Mouse (Mus musculus) bone marrow, adult 2 months (tissue): ENCODE data around the gene Cd47. TPM values are rescaled to one million over a fixed set of nuclear protein-coding genes. Genes with fewer than 3 reads are reported as not detected.

Experiments
- H3K27ac ChIP-seq: fragments of 200-500 bp; 2 replicates; pipeline ENCODE4 v1.5.1; 2012; ENCODE audit warnings: low read depth, mild to moderate bottlenecking, control low read depth, inconsistent platforms, low read length; ENCODE audit not compliant: control insufficient read depth, poor library complexity, insufficient read depth
- H3K4me1 ChIP-seq: fragments of 200-500 bp; 2 replicates; pipeline ENCODE4 v1.6.1; 2011; ENCODE audit warnings: low read length; ENCODE audit not compliant: control insufficient read depth, insufficient read depth
- H3K4me3 ChIP-seq: fragments of 200-500 bp; replicated peaks from 2 replicates; pipeline ENCODE3; 2011; ENCODE audit warnings: mild to moderate bottlenecking, low read depth, low read length, control low read depth; ENCODE audit not compliant: control insufficient read depth
- CTCF ChIP-seq: fragments of 200-500 bp; IDR thresholded peaks from 2 replicates; pipeline ENCODE4 v1.5.1; 2011; ENCODE audit warnings: low read length, control low read depth; ENCODE audit not compliant: control insufficient read depth, insufficient read depth
- POLR2A ChIP-seq: fragments of 200-500 bp; IDR thresholded peaks from 2 replicates; pipeline ENCODE4 v1.6.1; 2011; ENCODE audit warnings: low read depth, mild to moderate bottlenecking, control low read depth, low read length, borderline replicate concordance; ENCODE audit not compliant: control insufficient read depth
- WGBS: fragments of 180-500 bp; shearing (Covaris S2); methylation state at CpG from one replicate; pipeline ENCODE4 v1.1.7; 2018; 5-methylcytosine and 5-hydroxymethylcytosine counted together
- polyA plus RNA-seq: library from polyadenylated mRNA; stranded (reverse); fragments of >200 nt; gene quantifications from 2 replicates; pipeline ENCODE4 v1.2.4, GENCODE M21; 2011; ENCODE audit warnings: low replicate concordance; ENCODE audit not compliant: missing spikeins, insufficient read depth, insufficient read length

The Cd47 gene
- polyA plus RNA-seq, 1 experiment: 159 TPM

- 82% methylated on average over 2 of the region's 2 CpGs for WGBS
- Histone ChIP-seq H3K4me1 (peaks cover 18% of the 10 kb centered on the region), H3K27ac (no peak overlapping the region), H3K4me3 (no peak overlapping the region)
- no peak for TF ChIP-seq CTCF
- no peak for TF ChIP-seq POLR2A
These were observed 3.4 kb upstream of the Cd47 start for GRCm38 (mm10) chr16:49796954-49797353.

GRCm38 (mm10) chr16:49798790-49799189, 1.5 kb upstream of the Cd47 start:
- Histone ChIP-seq H3K4me1 (peaks cover 15% of the 10 kb centered on the region; the same call in 1 of the 2 replicates), H3K27ac (peak overlapping the region; percentile 66; the same call in 1 of the 2 replicates), H3K4me3 (no peak overlapping the region)
- WGBS: 4% methylated on average over 6 of the region's 6 CpGs
- no peak for TF ChIP-seq CTCF

DNA sequence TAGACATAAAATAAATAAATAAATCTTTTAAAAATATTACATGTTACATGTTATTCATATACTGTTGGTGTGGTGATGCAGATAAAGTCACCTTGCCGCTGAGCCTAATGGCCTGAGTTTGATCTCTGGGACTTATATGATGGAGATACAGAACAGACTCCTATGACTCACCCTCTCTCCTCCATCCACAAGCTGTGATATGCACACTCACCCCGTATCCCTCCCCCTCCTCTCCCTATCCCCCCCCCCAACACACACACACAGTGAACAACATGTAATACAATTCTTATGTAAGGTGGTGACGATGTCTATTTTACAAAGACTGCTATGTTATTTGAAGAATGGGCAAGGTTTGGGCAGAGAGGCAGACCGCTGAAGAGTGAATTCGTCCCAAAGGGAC, 663 bp downstream of the Cd47 start:
- 31% methylated on average over 5 of the region's 5 CpGs for WGBS
- H3K4me3 ChIP-seq: no peak overlapping the region

GRCm38 (mm10) chr16:49801399-49801798, 1.1 kb downstream of the Cd47 start:
- H3K4me1 ChIP-seq: peaks cover 17% of the 10 kb centered on the region; the same call in 1 of the 2 replicates
- 7% methylated on average over 5 of the region's 5 CpGs for WGBS
- H3K4me3 ChIP-seq: no peak overlapping the region
- peak overlapping the region; percentile 68 for H3K27ac ChIP-seq
- no peak for TF ChIP-seq CTCF
- TF ChIP-seq POLR2A: no peak

More for the DNA sequence above, 663 bp downstream of the Cd47 start:
- peak overlapping the region; percentile 68 for H3K27ac ChIP-seq
- no peak for TF ChIP-seq CTCF
- H3K4me1 ChIP-seq: peaks cover 17% of the 10 kb centered on the region; the same call in 1 of the 2 replicates

DNA sequence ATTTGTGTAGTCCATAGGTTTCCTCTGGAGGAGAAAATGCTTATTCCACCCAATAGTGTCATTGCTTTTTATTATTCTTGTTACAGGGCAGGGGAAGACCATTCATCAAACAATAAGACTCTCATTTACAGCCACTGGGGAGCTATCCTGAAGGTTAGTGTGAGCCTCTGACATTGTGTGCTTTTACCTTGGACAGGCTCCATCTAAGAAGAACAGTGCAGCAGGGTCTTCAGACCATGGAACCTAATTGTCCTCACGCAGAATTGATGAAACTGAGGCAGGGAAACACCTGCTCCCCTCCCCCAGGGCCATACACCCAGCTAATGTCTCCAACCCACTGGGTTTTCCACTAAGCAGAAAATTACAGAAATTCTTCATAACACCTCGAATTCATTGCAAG, 2.7 kb downstream of the Cd47 start:
- Histone ChIP-seq H3K4me3 (no peak overlapping the region), H3K4me1 (peaks cover 18% of the 10 kb centered on the region; the same call in 1 of the 2 replicates), H3K27ac (no peak overlapping the region)
- TF ChIP-seq POLR2A (no peak), CTCF (no peak)
- WGBS: 57% methylated on average over 2 of the region's 2 CpGs

GRCm38 (mm10) chr16:49803932-49804461, 3.7 kb downstream of the Cd47 start:
- Histone ChIP-seq H3K27ac (peak overlapping the region; percentile 37; the same call in 1 of the 2 replicates), H3K4me3 (no peak overlapping the region), H3K4me1 (peaks cover 15% of the 10 kb centered on the region; the same call in 1 of the 2 replicates)
- WGBS: 20% methylated on average over 12 of the region's 12 CpGs
- no peak for TF ChIP-seq CTCF
- TF ChIP-seq POLR2A: no peak

- TF ChIP-seq POLR2A: no peak
- TF ChIP-seq CTCF: no peak
- 73% methylated on average over 10 of the region's 10 CpGs for WGBS
- peak overlapping the region; percentile 61 for H3K27ac ChIP-seq
- no peak overlapping the region for H3K4me3 ChIP-seq
- peaks cover 7% of the 10 kb centered on the region; the same call in 1 of the 2 replicates for H3K4me1 ChIP-seq
These were observed 6.6 kb downstream of the Cd47 start for GRCm38 (mm10) chr16:49806920-49807319.

DNA sequence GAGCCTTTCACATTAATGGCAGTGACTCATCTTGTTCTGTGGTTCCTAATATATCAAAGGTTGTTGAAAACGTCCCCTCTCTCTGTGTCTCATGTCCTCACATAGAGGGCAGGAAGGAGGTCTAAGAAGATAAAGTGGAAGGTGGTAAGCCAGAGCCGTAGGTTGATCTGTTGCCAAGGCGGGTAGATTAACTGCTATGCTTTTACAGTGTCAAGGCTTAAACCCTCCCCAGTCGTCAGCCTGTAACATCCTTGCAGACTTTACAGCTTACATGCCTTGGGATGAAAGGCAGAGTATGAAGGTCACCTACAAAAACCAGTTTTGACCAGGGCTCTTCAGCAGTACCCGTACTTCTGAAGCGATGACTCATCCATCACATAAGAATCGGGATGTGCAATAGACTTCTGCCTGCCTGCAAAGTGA, 7.1 kb downstream of the Cd47 start:
- Histone ChIP-seq H3K27ac (peak overlapping the region; percentile 48; the same call in 1 of the 2 replicates), H3K4me1 (peaks cover 5% of the 10 kb centered on the region; the same call in 1 of the 2 replicates), H3K4me3 (no peak overlapping the region)
- WGBS: 20% methylated on average over 7 of the region's 7 CpGs
- TF ChIP-seq POLR2A: 0 out of 2 replicates have a peak, but pooled peaks have one; percentile 5
- no peak for TF ChIP-seq CTCF

DNA sequence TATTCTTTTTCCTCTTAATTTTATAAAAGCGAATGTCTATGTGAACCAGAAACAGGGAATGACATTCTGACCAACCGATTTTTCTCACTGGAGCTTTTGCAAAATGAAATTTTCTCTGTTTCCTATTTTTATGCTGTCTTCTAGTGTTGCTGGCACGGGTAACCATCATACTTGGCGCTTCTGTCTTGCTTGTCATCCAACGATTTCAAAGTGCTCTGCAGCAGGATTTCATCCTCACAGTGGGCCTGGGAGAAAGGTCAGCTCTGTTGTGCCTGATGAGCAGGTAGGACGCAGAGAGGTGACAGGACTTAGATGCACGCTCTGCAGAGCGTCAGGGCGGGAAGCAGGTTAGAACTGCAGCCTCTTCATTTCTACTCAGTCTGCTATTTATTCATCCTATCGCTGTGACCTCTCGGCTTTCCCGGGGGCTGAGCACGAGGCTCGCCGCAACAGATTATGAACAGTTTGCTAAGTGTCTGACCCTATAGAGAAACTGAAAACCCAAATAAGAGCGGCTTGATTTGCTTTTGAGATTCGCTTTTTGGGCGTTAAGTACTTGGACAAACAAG, 7.6 kb downstream of the Cd47 start:
- TF ChIP-seq CTCF (no peak), POLR2A (no peak)
- H3K4me1 ChIP-seq: peaks cover 5% of the 10 kb centered on the region; the same call in 1 of the 2 replicates
- 74% methylated on average over 18 of the region's 18 CpGs for WGBS

More for the DNA sequence above, 7.6 kb downstream of the Cd47 start:
- Histone ChIP-seq H3K4me3 (peak overlapping the region; percentile 2), H3K27ac (peak overlapping the region; percentile 18)
